Mouse (Mus musculus) lung, adult 2 months (tissue): Measurements from ENCODE around the gene Mroh2a.

Source experiments
- CTCF ChIP-seq: fragments of 200-500 bp; IDR thresholded peaks from 2 replicates; pipeline ENCODE4 v1.5.1; 2011; ENCODE audit warnings: mild to moderate bottlenecking, low read length, control low read depth; ENCODE audit not compliant: insufficient read depth
- POLR2A ChIP-seq: fragments of 200-500 bp; IDR thresholded peaks from 2 replicates; pipeline ENCODE4 v1.6.1; 2011; ENCODE audit warnings: low read depth, mild to moderate bottlenecking, control low read depth, low read length, borderline replicate concordance; ENCODE audit errors: extremely low read depth

DNA sequence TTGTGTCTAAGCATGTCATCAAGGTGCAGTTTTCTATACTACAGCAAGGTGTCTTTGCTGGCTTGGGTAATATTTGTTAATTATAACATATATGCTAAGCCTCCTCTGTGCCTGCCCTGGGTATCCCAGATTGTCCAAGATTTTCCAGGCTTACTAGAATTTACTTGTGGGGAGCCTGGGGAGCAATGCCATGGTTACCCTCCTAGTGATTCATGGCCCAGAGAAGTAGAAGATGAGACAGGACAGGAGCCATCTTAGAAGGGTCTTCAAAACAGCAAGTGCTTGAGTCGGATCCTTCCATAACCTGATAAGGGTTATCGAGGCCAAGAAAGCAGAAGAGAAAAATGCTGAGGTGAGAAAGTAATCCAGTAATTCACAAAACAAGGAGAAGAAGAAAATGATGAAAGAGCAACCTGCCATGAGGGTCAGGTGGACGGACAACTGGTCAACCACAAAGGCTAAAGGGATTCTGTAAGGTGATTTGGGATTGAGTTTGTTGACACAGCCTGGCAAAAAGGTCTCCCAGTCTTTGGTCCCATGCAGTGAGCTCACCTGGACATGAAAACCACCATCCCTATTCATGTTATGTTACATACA is 64.7 kb downstream of the Mroh2a start:
- TF ChIP-seq CTCF (no peak), POLR2A (no peak)
